Mouse (Mus musculus): ENCODE measurements around the gene Tspear. TPM values are rescaled to one million over a fixed set of nuclear protein-coding genes. Genes with fewer than 3 reads are reported as not detected.
"Not testable (repeated sequence)": the region's sequence is repeated elsewhere in the genome, so short reads cannot be mapped to it uniquely, and the experiment has no call there.

Gene Tspear
- polyA plus RNA-seq, 1 experiment = 0.43 TPM

GRCm38 (mm10) chr10:77735928-77736327 lies 49.6 kb downstream of the Tspear start:
- no peak for DNase-seq
- H3K4me1 ChIP-seq (ENCODE audit: control insufficient read depth, insufficient read depth, low read length) = no peaks in the 10 kb centered on the region
- no peak for TF ChIP-seq POLR2A (IDR thresholded peaks at IDR 0.05; ENCODE audit: borderline replicate concordance, extremely low read depth, low read depth, low read length)
- no peak for TF ChIP-seq CTCF (IDR thresholded peaks at IDR 0.05; ENCODE audit: insufficient read depth, low read length)
- no peak overlapping the region for H3K4me3 ChIP-seq (replicated peaks; ENCODE audit: extremely low read depth, low read depth, low read length)
- 88% methylated on average over 1 of the region's 1 CpGs for WGBS

GRCm38 (mm10) chr10:77738929-77739328 lies 52.6 kb downstream of the Tspear start:
- no peaks in the 10 kb centered on the region for H3K4me1 ChIP-seq (ENCODE audit: control insufficient read depth, insufficient read depth, low read length)
- TF ChIP-seq CTCF (IDR thresholded peaks at IDR 0.05; ENCODE audit: insufficient read depth, low read length) (no peak), POLR2A (IDR thresholded peaks at IDR 0.05; ENCODE audit: borderline replicate concordance, extremely low read depth, low read depth, low read length) (no peak)
- no peak overlapping the region for H3K4me3 ChIP-seq (replicated peaks; ENCODE audit: extremely low read depth, low read depth, low read length)
- 77% methylated on average over 4 of the region's 4 CpGs for WGBS
- DNase-seq = no peak

DNA sequence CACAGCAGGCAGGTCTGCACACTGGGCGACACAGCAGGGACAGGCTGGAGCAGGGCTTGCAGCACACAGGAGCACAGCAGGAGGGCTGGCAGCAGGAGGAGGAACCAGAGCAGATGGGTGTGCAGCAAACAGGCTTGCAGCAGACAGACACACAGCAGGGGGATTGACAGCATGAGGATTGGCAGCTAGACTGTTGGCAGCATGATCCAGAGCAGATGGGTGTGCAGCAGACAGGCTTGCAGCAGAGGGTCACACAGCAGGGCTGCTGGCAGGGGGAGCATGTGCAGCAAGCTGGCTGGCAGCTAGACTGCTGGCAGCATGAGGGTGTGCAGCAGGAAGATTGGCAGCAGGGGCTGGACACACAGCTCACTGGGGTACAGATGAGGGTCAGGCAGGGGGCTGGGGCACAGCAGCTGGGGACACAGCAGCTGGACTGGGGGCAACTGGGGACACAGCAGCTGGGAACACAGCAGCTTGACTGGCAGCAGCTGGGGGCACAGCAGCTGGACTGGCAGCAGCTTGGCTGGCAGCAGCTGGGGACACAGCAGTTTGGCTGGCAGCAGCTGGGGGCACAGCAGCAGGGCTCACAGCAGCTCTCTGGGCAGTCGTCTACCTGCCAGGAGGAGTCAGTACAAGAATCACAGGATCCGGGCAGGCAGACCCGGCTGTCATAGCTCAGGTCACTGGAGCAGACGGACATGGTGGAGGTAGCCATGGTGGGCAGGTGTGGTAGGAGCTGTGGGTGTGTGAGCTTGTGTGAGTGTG lies 55.7 kb downstream of the Tspear start, which contains the start of gene Gm18596:
Gene Gm18596, minus strand, starts transcription at position 715 of the 765 bp plus-strand sequence.
- H3K4me3 ChIP-seq (replicated peaks; ENCODE audit: extremely low read depth, low read depth, low read length); H3K4me1 ChIP-seq (ENCODE audit: control insufficient read depth, insufficient read depth, low read length); DNase-seq: not testable (repeated sequence)
- 56% methylated on average over 5 of the region's 5 CpGs for WGBS

GRCm38 (mm10) chr10:77750686-77751085 lies 64.3 kb downstream of the Tspear start:
- 80% methylated on average over 1 of the region's 1 CpGs for WGBS
- DNase-seq = not testable (repeated sequence)

GRCm38 (mm10) chr10:77751254-77751653 lies 64.9 kb downstream of the Tspear start, which contains the start of gene Gm9736:
TSS of gene Gm9736 (minus strand) at chr10:77751354.
- WGBS = 63% methylated on average over 1 of the region's 1 CpGs

More at GRCm38 (mm10) chr10:77750686-77751085, 64.3 kb downstream of the Tspear start:
- not testable (repeated sequence) for H3K4me1 ChIP-seq (ENCODE audit: control insufficient read depth, insufficient read depth, low read length); H3K4me3 ChIP-seq (replicated peaks; ENCODE audit: extremely low read depth, low read depth, low read length)

DNA sequence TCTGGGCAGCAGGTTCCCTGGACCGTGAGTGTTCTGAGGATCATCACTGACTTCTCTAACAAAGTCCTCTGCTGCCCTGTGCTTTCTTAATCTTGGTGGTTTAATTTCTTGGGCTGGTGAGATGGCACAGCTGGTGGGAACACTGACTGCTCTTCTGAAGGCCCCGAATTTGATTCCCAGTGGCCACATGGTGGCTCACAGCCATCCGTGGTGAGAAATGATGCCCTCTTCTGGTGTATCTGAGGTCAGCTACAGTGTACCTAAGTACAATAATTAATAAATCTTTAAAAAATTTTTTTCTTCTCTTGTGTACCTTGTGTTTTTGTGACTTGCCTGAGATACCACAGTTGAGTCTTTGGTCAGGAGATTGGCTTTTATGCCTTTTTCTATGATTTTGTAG lies 65.9 kb downstream of the Tspear start:
- H3K4me1 ChIP-seq (ENCODE audit: control insufficient read depth, insufficient read depth, low read length); DNase-seq; H3K4me3 ChIP-seq (replicated peaks; ENCODE audit: extremely low read depth, low read depth, low read length): not testable (repeated sequence)
- 44% methylated on average over 3 of the region's 3 CpGs for WGBS

More at GRCm38 (mm10) chr10:77751254-77751653, 64.9 kb downstream of the Tspear start, which contains the start of gene Gm9736:
- not testable (repeated sequence) for DNase-seq; H3K4me1 ChIP-seq (ENCODE audit: control insufficient read depth, insufficient read depth, low read length); H3K4me3 ChIP-seq (replicated peaks; ENCODE audit: extremely low read depth, low read depth, low read length)

DNA sequence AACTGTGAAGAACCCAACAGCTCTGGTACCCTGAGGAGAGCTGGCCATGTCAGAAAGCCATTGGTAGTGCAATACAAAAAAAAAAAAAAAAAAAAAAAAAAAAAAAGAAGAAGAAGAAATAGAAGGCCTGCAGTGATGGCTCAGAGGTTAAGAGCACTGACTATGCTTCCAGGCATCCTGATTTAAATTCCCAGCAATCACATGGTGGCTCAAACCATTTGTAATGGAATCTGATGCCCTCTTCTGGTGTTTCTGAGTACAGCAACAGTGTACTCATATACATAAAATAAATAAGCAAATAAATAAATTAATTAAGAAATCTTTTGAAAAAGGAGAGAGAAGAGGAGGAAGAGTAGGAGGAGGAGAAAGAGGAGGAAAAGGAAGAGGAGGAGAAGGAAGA lies 67.1 kb downstream of the Tspear start:
- Histone ChIP-seq H3K4me3 (replicated peaks; ENCODE audit: extremely low read depth, low read depth, low read length) (no peak overlapping the region), H3K4me1 (ENCODE audit: control insufficient read depth, insufficient read depth, low read length) (no peaks in the 10 kb centered on the region)
- no peak for DNase-seq
- TF ChIP-seq CTCF (IDR thresholded peaks at IDR 0.05; ENCODE audit: insufficient read depth, low read length) (no peak), POLR2A (IDR thresholded peaks at IDR 0.05; ENCODE audit: borderline replicate concordance, extremely low read depth, low read depth, low read length) (no peak)

GRCm38 (mm10) chr10:77759582-77759981 lies 73.2 kb downstream of the Tspear start, which contains the start of gene Gm3233:
TSS of gene Gm3233 (minus strand) at chr10:77759682.
- not testable (repeated sequence) for H3K4me1 ChIP-seq (ENCODE audit: control insufficient read depth, insufficient read depth, low read length); DNase-seq; H3K4me3 ChIP-seq (replicated peaks; ENCODE audit: extremely low read depth, low read depth, low read length)
- WGBS = no CpG with 5 or more reads among the region's 1 CpGs

DNA sequence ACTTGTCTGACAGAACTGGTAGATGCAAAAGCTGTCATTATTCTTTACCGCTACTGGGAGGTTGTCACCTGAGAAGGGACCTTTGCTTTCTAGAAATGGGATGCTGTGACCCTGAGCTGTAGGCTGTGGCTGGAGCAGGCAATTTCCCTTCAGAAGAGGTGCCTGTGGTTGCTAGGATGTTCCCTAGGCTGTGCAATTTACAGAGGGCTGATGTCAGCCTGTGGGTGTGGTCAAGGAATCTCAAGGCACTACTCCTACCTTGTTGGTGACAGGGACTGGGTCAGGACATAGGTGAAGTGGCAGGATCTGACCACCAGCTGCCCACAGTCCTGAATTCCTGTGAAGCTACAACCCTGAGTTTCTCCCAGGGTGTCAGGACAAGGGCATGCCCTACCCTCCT lies 83.4 kb downstream of the Tspear start:
- WGBS = 81% methylated on average over 1 of the region's 1 CpGs
- no peaks in the 10 kb centered on the region for H3K4me1 ChIP-seq (ENCODE audit: control insufficient read depth, insufficient read depth, low read length)
- H3K4me3 ChIP-seq (replicated peaks; ENCODE audit: extremely low read depth, low read depth, low read length) = no peak overlapping the region
- TF ChIP-seq POLR2A (IDR thresholded peaks at IDR 0.05; ENCODE audit: borderline replicate concordance, extremely low read depth, low read depth, low read length) (no peak), CTCF (IDR thresholded peaks at IDR 0.05; ENCODE audit: insufficient read depth, low read length) (no peak)
- no peak for DNase-seq

- H3K4me3 ChIP-seq (replicated peaks; ENCODE audit: extremely low read depth, low read depth, low read length); DNase-seq; H3K4me1 ChIP-seq (ENCODE audit: control insufficient read depth, insufficient read depth, low read length): not testable (repeated sequence)
- WGBS = 43% methylated on average over 1 of the region's 1 CpGs
Observed at GRCm38 (mm10) chr10:77771225-77771624, 84.9 kb downstream of the Tspear start, which contains the start of gene Gm3238. TSS of gene Gm3238 (minus strand) at chr10:77771325.

DNA sequence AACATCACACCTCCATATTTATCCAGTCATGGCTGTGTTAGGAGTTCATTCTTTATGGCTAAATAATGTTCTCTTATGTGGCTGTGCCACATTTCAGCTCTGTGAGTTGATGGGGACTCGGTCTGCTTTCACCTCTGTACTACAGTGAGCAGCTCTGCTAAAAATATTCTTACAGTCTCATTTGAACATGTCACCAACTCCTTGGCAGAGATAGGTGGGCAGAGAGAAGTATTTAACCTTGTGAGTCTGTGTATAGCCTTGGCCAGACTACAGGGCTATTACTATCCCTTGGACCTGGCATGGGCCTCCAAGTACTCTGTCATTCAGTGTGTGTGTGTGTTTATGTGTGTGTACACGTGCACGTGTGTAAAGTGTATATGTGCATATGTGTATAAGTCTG lies 85.8 kb downstream of the Tspear start:
- H3K4me3 ChIP-seq (replicated peaks; ENCODE audit: extremely low read depth, low read depth, low read length); DNase-seq; H3K4me1 ChIP-seq (ENCODE audit: control insufficient read depth, insufficient read depth, low read length): not testable (repeated sequence)
- WGBS = 84% methylated on average over 3 of the region's 3 CpGs

DNA sequence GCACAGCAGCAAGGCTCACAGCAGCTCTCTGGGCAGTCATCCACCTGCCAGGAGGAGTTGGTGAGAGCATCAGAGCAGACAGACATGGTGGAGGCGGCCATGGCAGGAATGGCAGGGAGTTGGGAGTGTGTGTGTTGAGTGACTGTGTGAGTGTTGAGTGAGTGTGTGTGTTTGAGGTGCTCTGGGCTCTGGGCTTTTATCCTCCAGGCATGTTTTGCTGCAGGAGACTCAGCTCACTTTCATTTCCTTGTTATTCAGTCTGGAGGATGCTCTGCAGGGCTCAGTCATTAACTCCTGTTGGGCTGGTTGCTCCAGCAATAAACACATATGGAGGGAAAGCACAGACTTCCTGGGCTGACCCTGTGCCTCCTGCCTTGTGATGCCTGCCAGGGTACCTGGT lies 90.5 kb downstream of the Tspear start, which contains the start of gene Gm7138:
Gene Gm7138, minus strand, starts transcription at position 101 of the 400 bp plus-strand sequence.
- H3K4me1 ChIP-seq (ENCODE audit: control insufficient read depth, insufficient read depth, low read length); H3K4me3 ChIP-seq (replicated peaks; ENCODE audit: extremely low read depth, low read depth, low read length); DNase-seq: not testable (repeated sequence)
- 78% methylated on average over 1 of the region's 1 CpGs for WGBS

GRCm38 (mm10) chr10:77782442-77782841 lies 96.1 kb downstream of the Tspear start, which contains the start of gene Gm3250:
TSS of gene Gm3250 (minus strand) at chr10:77782542.
- not testable (repeated sequence) for H3K4me3 ChIP-seq (replicated peaks; ENCODE audit: extremely low read depth, low read depth, low read length); DNase-seq; H3K4me1 ChIP-seq (ENCODE audit: control insufficient read depth, insufficient read depth, low read length)
- 80% methylated on average over 1 of the region's 1 CpGs for WGBS

DNA sequence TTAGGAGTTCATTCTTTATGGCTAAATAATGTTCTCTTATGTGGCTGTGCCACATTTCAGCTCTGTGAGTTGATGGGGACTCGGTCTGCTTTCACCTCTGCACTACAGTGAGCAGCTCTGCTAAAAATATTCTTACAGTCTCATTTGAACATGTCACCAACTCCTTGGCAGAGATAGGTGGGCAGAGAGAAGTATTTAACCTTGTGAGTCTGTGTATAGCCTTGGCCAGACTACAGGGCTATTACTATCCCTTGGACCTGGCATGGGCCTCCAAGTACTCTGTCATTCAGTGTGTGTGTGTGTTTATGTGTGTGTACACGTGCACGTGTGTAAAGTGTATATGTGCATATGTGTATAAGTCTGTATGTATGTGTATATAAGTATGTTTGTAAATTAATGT lies 97.0 kb downstream of the Tspear start:
- not testable (repeated sequence) for DNase-seq; H3K4me3 ChIP-seq (replicated peaks; ENCODE audit: extremely low read depth, low read depth, low read length); H3K4me1 ChIP-seq (ENCODE audit: control insufficient read depth, insufficient read depth, low read length)
- 78% methylated on average over 2 of the region's 3 CpGs for WGBS

GRCm38 (mm10) chr10:77787876-77788275 lies 101.5 kb downstream of the Tspear start, which contains the start of gene Gm7137:
TSS of gene Gm7137 (minus strand) at chr10:77788200.
- H3K4me3 ChIP-seq (replicated peaks; ENCODE audit: extremely low read depth, low read depth, low read length); H3K4me1 ChIP-seq (ENCODE audit: control insufficient read depth, insufficient read depth, low read length); DNase-seq: not testable (repeated sequence)
- 13% methylated on average over 1 of the region's 1 CpGs for WGBS

All from lung, adult 2 months (tissue).